Mouse (Mus musculus): Measurements from ENCODE around the gene Ndufaf3.
"Not testable (repeated sequence)": the region's sequence is repeated elsewhere in the genome, so short reads cannot be mapped to it uniquely, and the experiment has no call there.

Gene Ndufaf3

GRCm38 (mm10) chr9:108566815-108567776 lies at the start of gene Ndufaf3:
TSS of gene Ndufaf3 (minus strand) at chr9:108567434.
- peak; percentile 95 for DNase-seq (ENCODE audit: low read depth, low spot score)

DNA sequence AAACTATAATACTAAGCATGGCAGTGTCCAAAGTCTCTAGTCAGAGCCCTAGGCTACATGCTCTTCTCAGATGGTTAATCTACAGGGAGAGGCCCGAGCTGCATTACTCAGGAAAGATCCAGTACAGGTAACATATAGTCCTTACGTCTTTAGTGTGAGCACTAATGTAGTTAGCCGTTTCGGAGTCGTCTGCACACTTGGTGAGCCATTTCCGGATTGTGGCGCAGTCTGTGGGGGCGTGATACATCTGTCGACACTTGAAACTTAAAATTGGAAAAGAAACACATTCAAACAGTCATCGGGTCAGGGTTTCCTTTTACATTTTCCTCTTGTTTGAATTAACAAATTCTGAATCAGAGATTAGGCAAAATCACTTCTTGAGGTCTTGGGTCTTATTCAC lies 44.3 kb upstream of the Ndufaf3 start:
- DNase-seq (ENCODE audit: low read depth, low spot score): no peak

DNA sequence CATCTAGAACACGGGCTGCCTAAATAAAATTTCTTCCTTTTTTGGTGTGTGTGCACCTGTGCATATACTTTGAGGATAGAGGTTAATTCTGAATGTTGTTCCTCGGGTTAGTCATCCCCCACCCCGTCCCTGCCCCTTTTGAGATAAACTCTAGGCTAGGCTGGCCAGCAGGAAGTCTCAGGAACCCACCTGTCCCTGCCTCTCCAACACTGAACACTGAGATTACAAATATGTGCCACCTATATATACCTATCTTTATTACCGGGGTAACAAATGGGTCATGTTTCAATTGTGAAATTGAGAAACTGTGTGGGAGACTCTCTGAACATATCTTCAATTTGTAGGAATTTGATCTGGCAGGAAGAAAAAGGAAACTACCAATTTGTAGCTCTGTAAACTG lies 41.7 kb upstream of the Ndufaf3 start:
- no peak for DNase-seq (ENCODE audit: low read depth, low spot score)

DNA sequence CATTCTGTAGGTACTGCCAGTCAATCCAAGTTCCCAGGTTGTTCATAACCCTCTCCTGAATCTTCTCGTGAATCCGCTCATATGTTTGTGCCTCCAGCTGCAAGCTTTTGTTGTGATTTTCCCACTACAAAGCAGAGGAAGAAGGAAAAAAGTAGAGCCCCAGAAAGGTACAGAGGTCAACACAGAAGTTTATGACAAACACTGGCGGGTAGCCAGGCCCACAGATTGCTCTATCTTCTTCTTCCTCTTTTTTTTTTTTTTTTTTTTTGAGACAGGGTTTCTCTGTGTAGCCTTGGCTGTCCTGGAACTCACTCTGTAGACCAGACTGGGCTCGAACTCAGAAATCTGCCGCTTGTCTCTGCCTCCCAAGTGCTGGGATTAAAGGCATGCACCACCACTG lies 40.7 kb upstream of the Ndufaf3 start:
- not testable (repeated sequence) for DNase-seq (ENCODE audit: low read depth, low spot score)

GRCm38 (mm10) chr9:108601986-108602385 lies 34.8 kb upstream of the Ndufaf3 start:
- DNase-seq (ENCODE audit: low read depth, low spot score): no peak

DNA sequence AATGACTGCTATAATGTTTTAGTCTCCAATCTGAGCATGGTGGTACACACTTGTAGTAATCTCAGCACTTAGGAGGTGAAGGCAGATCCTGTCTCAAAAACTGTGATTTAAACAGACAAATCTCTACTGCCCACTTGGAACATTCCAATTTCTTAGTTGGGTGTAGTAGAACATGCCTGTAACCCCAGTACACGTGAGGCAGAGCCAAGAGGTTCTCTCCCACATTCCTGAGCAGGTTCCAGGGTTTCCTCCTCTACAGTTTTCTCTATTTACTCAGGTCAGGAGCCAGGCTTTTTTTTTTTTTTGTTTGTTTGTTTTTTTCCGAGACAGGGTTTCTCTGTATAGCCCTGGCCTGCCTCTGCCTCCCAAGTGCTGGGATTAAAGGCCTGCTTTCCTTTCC lies 32.8 kb upstream of the Ndufaf3 start:
- no peak for DNase-seq (ENCODE audit: low read depth, low spot score)

DNA sequence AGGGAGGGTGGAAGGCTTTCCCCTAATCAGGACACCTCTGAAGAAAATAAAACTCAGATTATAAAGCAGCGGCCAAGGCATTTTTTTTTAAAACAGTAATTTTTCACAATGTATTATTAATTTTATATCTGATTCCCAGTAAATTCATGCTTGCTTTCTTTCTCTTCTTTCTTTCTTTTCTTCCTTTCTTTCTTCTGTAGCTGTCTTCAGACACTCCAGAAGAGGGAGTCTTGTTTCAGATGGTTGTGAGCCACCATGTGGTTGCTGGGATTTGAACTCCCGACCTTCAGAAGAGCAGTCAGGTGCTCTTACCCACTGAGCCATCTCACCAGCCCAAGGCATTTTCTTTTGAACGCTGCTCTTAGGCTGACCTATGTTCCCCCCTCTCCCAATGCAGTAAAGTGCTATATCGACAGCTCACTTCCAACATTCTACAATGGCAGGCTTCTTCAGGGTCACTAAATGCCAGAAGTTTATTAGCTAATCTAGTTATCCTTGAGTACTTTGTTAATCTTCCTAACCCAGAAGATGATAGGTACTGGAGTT lies 31.9 kb upstream of the Ndufaf3 start:
- no peak for DNase-seq (ENCODE audit: low read depth, low spot score)

DNA sequence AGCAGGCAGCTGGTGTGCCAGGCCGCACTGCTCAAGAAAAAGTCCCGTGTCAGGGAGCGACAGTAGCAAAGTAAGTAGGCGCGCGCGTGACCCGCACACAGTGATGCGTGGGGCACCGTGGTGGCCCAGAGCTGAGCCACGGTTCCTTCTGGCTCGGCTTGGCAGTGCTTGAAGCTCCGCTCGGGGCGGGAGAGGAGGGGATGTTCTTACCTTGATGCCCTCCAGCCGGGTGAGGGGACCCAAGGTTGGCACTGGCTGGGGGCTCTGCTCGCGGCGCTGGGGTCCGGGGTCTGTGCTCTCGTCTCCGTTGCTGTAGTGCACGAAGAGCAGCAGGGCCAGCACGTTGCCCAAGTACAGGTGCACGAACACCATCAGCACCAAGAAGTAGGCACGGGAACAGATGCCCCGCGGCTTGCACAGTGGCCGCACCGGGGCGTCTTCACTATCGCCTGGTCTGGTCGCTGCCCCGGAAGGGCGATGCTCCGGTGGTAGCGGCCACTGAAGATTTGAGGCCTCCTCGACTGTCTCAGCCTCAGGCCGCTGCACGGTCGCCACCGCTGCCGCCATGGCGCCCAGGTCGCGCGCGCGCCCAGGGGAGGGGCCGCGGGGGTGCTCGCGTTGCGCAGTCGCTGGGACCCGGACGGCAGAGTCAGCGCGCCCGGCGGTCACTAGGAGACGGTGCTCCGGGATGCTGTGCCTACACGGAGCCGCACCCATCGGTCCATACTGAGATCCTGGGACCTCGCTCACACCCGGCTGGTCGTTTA lies 29.9 kb upstream of the Ndufaf3 start, which contains the start of gene P4htm:
Gene P4htm (minus strand): TSS at position 670 of the 767 bp plus-strand sequence.
- peak; percentile 72 for DNase-seq (ENCODE audit: low read depth, low spot score)

GRCm38 (mm10) chr9:108594354-108594753 lies 27.1 kb upstream of the Ndufaf3 start:
- no peak for DNase-seq (ENCODE audit: low read depth, low spot score)

DNA sequence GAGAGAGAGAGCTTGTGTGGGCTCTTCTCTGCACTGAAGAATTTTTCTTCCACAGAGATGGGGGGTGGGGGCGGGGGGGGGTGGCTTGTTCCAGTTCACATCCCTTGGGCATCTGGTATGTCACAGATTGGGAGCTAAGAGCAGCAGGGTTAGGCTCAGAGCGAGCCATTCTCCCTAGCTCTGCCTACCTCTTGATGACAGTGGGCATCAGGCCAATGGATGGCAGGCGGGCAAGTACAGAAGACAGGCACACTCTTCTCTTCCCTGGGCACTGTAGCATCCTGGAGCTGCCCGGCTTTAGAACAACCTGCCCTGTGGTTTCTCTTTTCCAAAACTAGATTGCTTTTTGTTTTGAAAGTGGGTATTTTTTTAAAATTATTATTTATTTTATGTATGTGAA lies 24.2 kb upstream of the Ndufaf3 start:
- DNase-seq (ENCODE audit: low read depth, low spot score): no peak

DNA sequence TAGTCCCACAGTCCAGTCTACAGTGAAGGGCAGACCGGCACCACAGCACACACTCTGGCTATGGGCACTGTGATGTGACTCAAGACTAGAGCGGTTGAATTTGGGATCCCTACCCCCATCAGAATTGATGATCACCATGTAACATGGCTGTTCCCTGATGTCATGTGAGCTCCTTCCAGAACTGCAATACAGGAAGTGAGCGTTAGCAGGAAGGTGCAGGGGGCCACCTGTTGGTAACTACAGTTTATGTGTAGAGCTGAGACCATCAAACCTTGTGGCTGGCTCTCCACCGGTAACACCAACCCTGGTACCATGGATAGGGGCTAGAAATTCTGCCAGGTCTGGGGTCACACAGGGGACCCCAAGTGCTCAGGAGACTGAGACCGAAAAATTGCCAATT lies 22.0 kb upstream of the Ndufaf3 start:
- DNase-seq (ENCODE audit: low read depth, low spot score): no peak

DNA sequence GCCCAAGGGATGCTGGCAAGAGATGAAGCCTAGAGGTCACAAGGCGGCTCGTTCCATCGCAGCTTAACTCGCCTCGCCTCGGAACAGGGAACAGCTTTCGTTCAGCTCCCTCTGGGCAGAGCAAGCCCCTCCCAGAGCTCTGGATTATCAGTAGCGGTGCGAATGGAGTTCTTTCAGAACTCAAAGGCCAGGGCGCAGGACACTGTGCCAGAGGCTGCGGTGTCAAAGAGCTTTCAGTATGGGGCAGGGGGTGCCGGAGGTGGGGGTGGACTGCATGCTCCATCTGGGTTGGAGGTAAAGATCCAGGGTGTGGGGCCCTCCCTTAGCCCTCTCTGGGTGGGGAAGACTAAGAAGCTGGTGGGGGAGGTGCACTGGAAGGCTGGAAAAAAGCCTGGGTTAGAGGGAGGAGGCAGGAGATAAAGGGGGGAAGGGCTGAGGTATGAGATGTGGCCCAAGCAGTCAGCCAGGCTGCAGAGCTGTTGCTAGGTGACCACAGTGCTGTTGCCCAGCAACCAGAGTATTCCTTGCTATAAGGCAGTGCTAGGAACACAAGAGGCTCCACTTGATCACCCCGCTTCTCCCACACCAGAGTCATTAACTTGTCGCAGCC lies 20.4 kb upstream of the Ndufaf3 start:
- no peak for DNase-seq (ENCODE audit: low read depth, low spot score)

DNA sequence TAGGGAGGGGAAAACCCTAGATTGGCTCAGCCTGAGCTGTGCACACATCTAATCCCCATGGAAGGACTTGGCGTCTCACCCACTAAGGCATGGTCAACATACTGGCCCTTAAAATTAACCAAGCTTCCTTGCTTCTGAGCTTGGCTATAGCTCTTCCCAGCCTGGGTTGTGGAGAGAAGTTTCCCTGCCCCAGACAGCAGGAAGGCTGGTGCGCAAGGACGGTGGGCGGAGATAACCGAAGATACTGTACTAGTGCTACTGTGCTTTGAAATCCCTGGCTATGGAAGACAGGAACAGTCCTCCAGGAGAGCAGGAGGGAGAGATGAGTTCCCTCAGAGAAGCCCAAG lies 12.1 kb upstream of the Ndufaf3 start:
- no peak for DNase-seq (ENCODE audit: low read depth, low spot score)

GRCm38 (mm10) chr9:108578545-108579343 lies 11.5 kb upstream of the Ndufaf3 start, which contains the start of gene Wdr6:
TSS of gene Wdr6 (minus strand) at chr9:108578739.
- DNase-seq (ENCODE audit: low read depth, low spot score): peak; percentile 94

GRCm38 (mm10) chr9:108577934-108578544 lies 10.8 kb upstream of the Ndufaf3 start:
- peak; percentile 62 for DNase-seq (ENCODE audit: low read depth, low spot score)

DNA sequence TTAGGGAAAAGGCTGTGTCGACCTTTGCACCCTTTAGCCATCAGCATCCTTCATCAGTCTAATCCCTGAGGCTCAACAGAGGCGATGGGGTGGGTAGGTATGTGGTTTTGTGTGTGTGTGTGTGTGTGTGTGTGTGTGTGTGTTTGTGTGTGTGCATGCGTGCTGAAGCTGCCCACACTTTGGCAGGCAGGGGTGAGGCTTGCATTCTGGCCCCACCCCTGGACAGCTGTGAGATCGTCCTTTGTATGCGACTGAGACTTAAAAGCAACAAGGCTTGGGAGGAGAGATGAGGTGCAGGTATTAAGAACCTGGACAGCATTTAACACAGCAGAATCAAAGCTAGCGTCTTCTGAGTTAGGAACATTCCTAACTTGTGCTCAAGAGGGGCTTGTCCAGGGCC lies 9.8 kb upstream of the Ndufaf3 start:
- no peak for DNase-seq (ENCODE audit: low read depth, low spot score)

- DNase-seq (ENCODE audit: low read depth, low spot score): no peak
Observed at GRCm38 (mm10) chr9:108575321-108576297, 8.4 kb upstream of the Ndufaf3 start.

DNA sequence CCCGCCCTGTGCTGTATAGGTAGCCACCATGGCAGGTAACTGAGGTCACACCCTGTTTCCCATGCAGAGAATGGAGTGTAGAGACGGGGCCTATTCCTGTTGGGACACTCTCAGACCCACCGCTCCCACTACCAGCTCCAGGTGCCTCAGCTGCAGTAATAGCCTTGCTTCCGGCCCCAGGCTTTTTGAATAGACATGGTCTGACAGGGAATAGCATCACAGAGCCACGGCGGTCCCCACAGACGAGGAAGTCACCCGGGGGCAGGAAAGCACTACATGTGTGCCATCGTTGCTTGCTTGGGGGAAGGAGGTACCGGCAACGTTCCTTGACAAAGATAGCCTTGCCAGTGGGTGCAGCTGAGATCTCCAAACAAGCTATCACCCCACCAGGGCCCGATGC lies 7.7 kb upstream of the Ndufaf3 start:
- DNase-seq (ENCODE audit: low read depth, low spot score): no peak
